Mouse (Mus musculus) midbrain, embryonic 10.5 days (tissue): ENCODE data around the gene Gm28870. TPM values are rescaled to one million over a fixed set of nuclear protein-coding genes. Genes with fewer than 3 reads are reported as not detected.
"Not testable (repeated sequence)": the region's sequence is repeated elsewhere in the genome, so short reads cannot be mapped to it uniquely, and the experiment has no call there.

Source experiments
- DNase-seq: peaks from one replicate; pipeline ENCODE4 v3.0.0-alpha.2; 2017; ENCODE audit warnings: low spot score
- H3K27ac ChIP-seq: fragments of 300-500 bp; sonication (generic); replicated peaks from 2 replicates; pipeline ENCODE4 v1.5.1; 2016; ENCODE audit warnings: mild to moderate bottlenecking
- H3K27me3 ChIP-seq: fragments of 300-500 bp; sonication (generic); 2 replicates; pipeline ENCODE4 v1.6.1; 2016; ENCODE audit warnings: low read depth, mild to moderate bottlenecking; ENCODE audit not compliant: poor library complexity, severe bottlenecking
- H3K36me3 ChIP-seq: fragments of 300-500 bp; sonication (generic); 2 replicates; pipeline ENCODE4 v1.6.1; 2016; ENCODE audit warnings: mild to moderate bottlenecking, moderate library complexity
- H3K4me1 ChIP-seq: fragments of 300-500 bp; sonication (generic); 2 replicates; pipeline ENCODE4 v1.6.1; 2016
- H3K4me3 ChIP-seq: fragments of 300-500 bp; sonication (generic); 2 replicates; pipeline ENCODE4 v1.5.1; 2016; ENCODE audit warnings: mild to moderate bottlenecking, moderate library complexity
- H3K9me3 ChIP-seq: fragments of 300-500 bp; sonication (generic); replicated peaks from 2 replicates; pipeline ENCODE4 v1.6.1; 2016; ENCODE audit warnings: mild to moderate bottlenecking
- WGBS: fragments of 180-500 bp; shearing (Covaris S2); methylation state at CpG from one replicate; pipeline ENCODE4 v1.1.7; 2016; 5-methylcytosine and 5-hydroxymethylcytosine counted together
- polyA plus RNA-seq: library from polyadenylated mRNA; unstranded; fragments of >200 nt; fragmentation: Nextera tagmentation; extraction: Ambion mirVana; gene quantifications from 2 replicates; pipeline ENCODE4 v1.2.1, GENCODE M21; 2016

Gm28870 gene
- not detected in 2 replicates for polyA plus RNA-seq

DNA sequence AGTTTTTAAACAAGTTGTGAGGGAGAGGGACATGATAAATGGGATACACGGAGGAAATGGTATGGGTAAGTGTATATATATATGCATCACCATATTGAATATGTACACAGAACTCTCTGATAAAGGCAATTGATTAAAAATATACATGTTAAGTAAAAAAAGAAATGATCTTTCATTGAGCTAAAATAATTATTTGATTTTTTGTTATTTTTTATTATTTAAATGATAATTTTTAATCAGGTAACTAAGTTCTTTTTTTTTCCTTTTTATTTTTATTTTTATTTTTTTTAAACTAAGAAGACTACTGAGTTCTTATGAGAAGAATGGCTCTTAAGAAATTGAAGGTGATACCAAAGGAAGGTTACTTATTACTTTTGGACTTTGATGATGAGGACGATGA, at the start of gene Gm28870:
Gene Gm28870, plus strand, starts transcription at position 301 of the 400 bp plus-strand sequence.
- H3K27me3 ChIP-seq, H3K9me3 ChIP-seq, H3K4me1 ChIP-seq, DNase-seq, H3K27ac ChIP-seq, H3K36me3 ChIP-seq, H3K4me3 ChIP-seq: not testable (repeated sequence)
- no CpG with 5 or more reads among the region's 2 CpGs for WGBS
